Mouse (Mus musculus): ENCODE results near the gene Gm20532.

DNA sequence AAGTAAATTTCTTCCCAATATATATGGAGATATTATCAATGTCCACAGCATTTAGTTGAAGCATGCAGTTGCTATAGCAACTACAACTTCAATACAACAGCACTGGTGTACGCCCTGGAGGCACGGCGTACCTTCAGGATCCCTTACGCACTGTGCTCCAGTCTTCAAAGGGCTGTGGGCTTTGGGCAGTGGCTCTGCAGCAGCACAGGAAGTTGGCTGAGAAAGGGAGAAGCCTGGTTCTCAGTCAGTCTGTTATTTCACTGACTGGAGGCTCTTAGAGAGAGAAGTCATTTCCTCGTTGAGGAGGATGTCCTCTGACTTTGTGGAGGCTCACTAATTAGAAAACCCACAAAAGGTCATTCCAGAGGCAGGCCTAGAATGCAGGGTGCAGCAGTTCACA is 36.5 kb downstream of the Gm20532 start:
- TF ChIP-seq CTCF (IDR thresholded peaks at IDR 0.05; ENCODE audit: extremely low read depth, insufficient read length, insufficient replicate concordance, low read depth, low read length) (no peak), POLR2A (IDR thresholded peaks at IDR 0.05; ENCODE audit: low read depth, low read length) (no peak)

Data from small intestine, adult 2 months (tissue).